ENCODE assay signal across 15 mouse cellular contexts in genomic region chr8:47208246-47208645, GRCm38 (mm10).
"Had no signal": no experiment of that assay in that cellular context is flagged by ENCODE, and none has a peak within 500 bp of the region (broad histone marks: within the 10 kb centered on the region; RNA-seq: fewer than 3 reads in every experiment).

No protein-coding gene starts in this region.

- ATAC-seq: liver, postnatal 0 days; midbrain, embryonic 15.5 days had no signal

- H3K4me3 ChIP-seq: layer of hippocampus, adult 2 months; limb, embryonic 12.5 days; liver, embryonic 13.5 days; megakaryocyte, embryonic 14.5 days; midbrain, embryonic 15.5 days; neural tube, embryonic 12.5 days had no signal

- H3K9me3 ChIP-seq: limb, embryonic 12.5 days; liver, embryonic 13.5 days; midbrain, embryonic 15.5 days; neural tube, embryonic 12.5 days had no signal

- H3K27ac ChIP-seq: layer of hippocampus, adult 2 months; limb, embryonic 12.5 days; liver, embryonic 13.5 days; macrophage; midbrain, embryonic 15.5 days; neural tube, embryonic 12.5 days had no signal

- H3K27me3 ChIP-seq: limb, embryonic 12.5 days; liver, embryonic 13.5 days; megakaryocyte, embryonic 14.5 days; midbrain, embryonic 15.5 days; neural tube, embryonic 12.5 days had no signal

- H3K36me3 ChIP-seq: limb, embryonic 12.5 days; liver, embryonic 13.5 days; midbrain, embryonic 15.5 days; neural tube, embryonic 12.5 days had no signal

- H3K4me1 ChIP-seq: liver, embryonic 13.5 days; megakaryocyte, embryonic 14.5 days had no signal

- DNase-seq: kidney, postnatal 10 days; kidney, postnatal 4 days; liver; liver, embryonic 13.5 days; liver, postnatal 0 days; lung, postnatal 14 days; thymus, adult 18-20 months; thymus, postnatal 14 days had no signal

- H3K9ac ChIP-seq: limb, embryonic 12.5 days; liver, embryonic 13.5 days; liver, postnatal 0 days; midbrain, embryonic 15.5 days; neural tube, embryonic 12.5 days had no signal

- H3K4me2 ChIP-seq: limb, embryonic 12.5 days; liver, embryonic 13.5 days; midbrain, embryonic 11.5 days; midbrain, embryonic 15.5 days; neural tube, embryonic 12.5 days had no signal
